Mouse (Mus musculus) right cerebral cortex, adult 18-20 months (tissue): Measurements from ENCODE around the gene Setd1a.
"Not testable (repeated sequence)": the region's sequence is repeated elsewhere in the genome, so short reads cannot be mapped to it uniquely, and the experiment has no call there.

Experiments used
- DNase-seq: peaks from one replicate; pipeline ENCODE4 v3.0.0; 2022; ENCODE audit warnings: mixed read lengths

The Setd1a gene

GRCm38 (mm10) chr7:127840031-127840430, 63.6 kb downstream of the Setd1a start:
- DNase-seq, result not testable (repeated sequence)

DNA sequence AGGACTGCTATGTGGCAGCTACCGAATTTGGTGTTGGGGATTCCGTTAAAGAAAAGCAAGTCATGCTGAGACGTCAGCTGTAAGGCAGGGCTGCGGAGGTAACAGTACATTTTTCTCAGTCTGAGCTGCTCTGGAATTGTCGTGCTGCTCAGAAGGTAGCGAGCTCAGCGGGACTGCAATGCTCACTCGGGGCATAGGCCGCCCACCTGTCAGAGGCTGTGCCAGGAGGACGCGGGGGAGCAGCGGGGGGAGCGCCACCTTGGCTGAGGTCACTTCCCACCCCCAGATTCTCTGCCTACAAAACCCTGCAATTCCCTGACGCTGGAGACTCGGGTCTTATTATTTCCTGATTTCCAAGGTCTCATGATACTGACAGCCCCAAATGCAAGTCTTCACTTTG, 64.4 kb downstream of the Setd1a start:
- peak; percentile 89 for DNase-seq

- DNase-seq, result peak; percentile 98
Observed at GRCm38 (mm10) chr7:127841340-127842000, 65.0 kb downstream of the Setd1a start.

DNA sequence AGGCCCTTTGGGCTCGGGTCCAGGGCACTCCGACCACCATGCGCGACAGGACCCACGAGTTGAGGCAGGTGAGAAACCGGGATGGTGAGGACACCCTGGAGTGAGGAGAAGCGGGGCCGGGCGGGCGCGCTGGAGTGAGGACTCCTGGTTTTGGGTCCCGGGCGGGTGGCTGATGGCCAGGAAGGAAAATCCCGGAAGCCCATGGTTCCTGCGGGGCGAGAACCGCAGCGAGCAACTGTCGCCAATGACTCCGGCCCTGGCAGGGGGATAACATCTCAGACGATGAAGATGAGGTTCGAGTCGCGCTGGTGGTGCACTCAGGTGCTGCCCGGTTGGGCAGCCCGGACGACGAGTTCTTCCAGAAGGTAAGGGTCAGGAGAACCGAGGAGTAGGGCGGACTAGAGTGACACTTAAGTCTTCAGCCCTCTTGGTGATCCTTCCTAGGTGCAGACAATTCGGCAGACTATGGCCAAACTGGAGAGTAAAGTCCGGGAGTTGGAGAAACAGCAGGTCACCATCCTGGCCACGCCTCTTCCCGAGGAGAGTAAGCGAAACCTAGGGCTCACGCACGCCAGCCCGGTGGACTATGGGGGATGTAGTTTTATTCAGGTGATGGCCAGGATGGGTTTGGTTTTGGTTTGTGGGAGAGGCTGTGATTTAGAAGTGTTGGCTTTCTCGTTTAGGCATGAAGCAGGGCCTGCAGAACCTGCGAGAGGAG, 65.7 kb downstream of the Setd1a start:
- peak; percentile 86 for DNase-seq
